Mouse (Mus musculus): ENCODE results near the gene Rep15. TPM values are rescaled to one million over a fixed set of nuclear protein-coding genes. Genes with fewer than 3 reads are reported as not detected.

Rep15 gene
- polyA plus RNA-seq, 1 experiment = not detected

- 68% methylated on average over 3 of the region's 3 CpGs for WGBS
- no peak overlapping the region for H3K4me3 ChIP-seq (replicated peaks; ENCODE audit: control insufficient read depth, low read depth, low read length)
- TF ChIP-seq POLR2A (IDR thresholded peaks at IDR 0.05; ENCODE audit: borderline replicate concordance, control insufficient read depth, low read depth, low read length) = no peak
- peak; percentile 80 for TF ChIP-seq CTCF (IDR thresholded peaks at IDR 0.05; ENCODE audit: control insufficient read depth, insufficient read depth, low read length)
- H3K27ac ChIP-seq (ENCODE audit: control insufficient read depth, insufficient read depth, low read depth, low read length, poor library complexity) = no peak overlapping the region
- H3K4me1 ChIP-seq (ENCODE audit: control insufficient read depth, insufficient read depth, low read length) = no peaks in the 10 kb centered on the region
Measured at GRCm38 (mm10) chr6:147008148-147008547, 24.2 kb upstream of the Rep15 start.

DNA sequence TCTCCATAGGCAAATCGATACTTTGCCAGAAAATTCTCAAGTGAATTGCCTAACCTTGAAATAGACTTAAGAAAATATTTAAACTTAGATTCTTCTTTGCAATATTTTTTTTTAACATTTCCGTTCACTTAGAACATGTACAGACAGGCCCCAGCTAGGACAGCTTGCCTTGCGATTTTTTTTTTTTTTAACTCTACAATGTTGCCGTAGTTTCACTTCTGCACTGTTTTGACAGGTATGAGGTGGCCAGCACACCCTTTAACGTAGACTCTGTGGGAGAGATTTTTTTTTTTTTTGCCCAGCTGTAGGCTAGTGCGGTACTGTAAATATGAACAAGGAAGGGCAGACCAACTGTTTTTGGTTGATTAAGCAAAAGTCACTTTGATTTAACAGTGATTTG is 22.0 kb upstream of the Rep15 start:
- no peak overlapping the region for H3K27ac ChIP-seq (ENCODE audit: control insufficient read depth, insufficient read depth, low read depth, low read length, poor library complexity)
- WGBS = 73% methylated on average over 6 of the region's 6 CpGs

GRCm38 (mm10) chr6:147010811-147011520 is 21.4 kb upstream of the Rep15 start:
- WGBS = 82% methylated on average over 15 of the region's 15 CpGs
- no peaks in the 10 kb centered on the region for H3K4me1 ChIP-seq (ENCODE audit: control insufficient read depth, insufficient read depth, low read length)
- TF ChIP-seq POLR2A (IDR thresholded peaks at IDR 0.05; ENCODE audit: borderline replicate concordance, control insufficient read depth, low read depth, low read length) (no peak), CTCF (IDR thresholded peaks at IDR 0.05; ENCODE audit: control insufficient read depth, insufficient read depth, low read length) (no peak)

More for the DNA sequence above, 22.0 kb upstream of the Rep15 start:
- H3K4me1 ChIP-seq (ENCODE audit: control insufficient read depth, insufficient read depth, low read length) = no peaks in the 10 kb centered on the region
- TF ChIP-seq CTCF (IDR thresholded peaks at IDR 0.05; ENCODE audit: control insufficient read depth, insufficient read depth, low read length) = no peak
- no peak for TF ChIP-seq POLR2A (IDR thresholded peaks at IDR 0.05; ENCODE audit: borderline replicate concordance, control insufficient read depth, low read depth, low read length)
- H3K4me3 ChIP-seq (replicated peaks; ENCODE audit: control insufficient read depth, low read depth, low read length) = no peak overlapping the region

GRCm38 (mm10) chr6:147011555-147011954 is 20.8 kb upstream of the Rep15 start:
- Histone ChIP-seq H3K4me3 (replicated peaks; ENCODE audit: control insufficient read depth, low read depth, low read length) (no peak overlapping the region), H3K4me1 (ENCODE audit: control insufficient read depth, insufficient read depth, low read length) (no peaks in the 10 kb centered on the region), H3K27ac (ENCODE audit: control insufficient read depth, insufficient read depth, low read depth, low read length, poor library complexity) (no peak overlapping the region)
- 52% methylated on average over 6 of the region's 6 CpGs for WGBS
- TF ChIP-seq CTCF (IDR thresholded peaks at IDR 0.05; ENCODE audit: control insufficient read depth, insufficient read depth, low read length) = no peak
- no peak for TF ChIP-seq POLR2A (IDR thresholded peaks at IDR 0.05; ENCODE audit: borderline replicate concordance, control insufficient read depth, low read depth, low read length)

More at GRCm38 (mm10) chr6:147010811-147011520, 21.4 kb upstream of the Rep15 start:
- Histone ChIP-seq H3K4me3 (replicated peaks; ENCODE audit: control insufficient read depth, low read depth, low read length) (no peak overlapping the region), H3K27ac (ENCODE audit: control insufficient read depth, insufficient read depth, low read depth, low read length, poor library complexity) (no peak overlapping the region)

DNA sequence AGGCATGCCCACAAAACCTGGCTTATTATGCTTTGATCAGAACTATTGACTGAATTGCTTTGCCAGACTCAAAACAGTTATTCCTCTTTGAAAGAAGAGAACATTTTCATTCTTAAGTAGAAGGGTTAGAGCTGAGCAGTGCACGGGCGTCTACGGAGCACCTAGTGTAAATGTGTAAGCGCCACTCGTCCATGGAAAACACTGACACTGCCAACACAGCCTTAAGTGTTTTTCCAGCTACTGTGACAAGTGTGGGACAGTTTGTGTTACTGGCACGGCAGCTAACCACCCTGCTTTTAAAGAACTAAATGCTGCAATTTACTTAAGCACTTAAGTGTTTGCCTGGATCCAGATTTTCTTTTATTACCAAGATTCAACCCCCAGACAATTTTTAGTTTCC is 20.4 kb upstream of the Rep15 start:
- no peak overlapping the region for H3K27ac ChIP-seq (ENCODE audit: control insufficient read depth, insufficient read depth, low read depth, low read length, poor library complexity)
- 86% methylated on average over 6 of the region's 6 CpGs for WGBS
- no peaks in the 10 kb centered on the region for H3K4me1 ChIP-seq (ENCODE audit: control insufficient read depth, insufficient read depth, low read length)
- no peak overlapping the region for H3K4me3 ChIP-seq (replicated peaks; ENCODE audit: control insufficient read depth, low read depth, low read length)
- TF ChIP-seq CTCF (IDR thresholded peaks at IDR 0.05; ENCODE audit: control insufficient read depth, insufficient read depth, low read length) = no peak
- TF ChIP-seq POLR2A (IDR thresholded peaks at IDR 0.05; ENCODE audit: borderline replicate concordance, control insufficient read depth, low read depth, low read length) = no peak

- no peak overlapping the region for H3K27ac ChIP-seq (ENCODE audit: control insufficient read depth, insufficient read depth, low read depth, low read length, poor library complexity)
- TF ChIP-seq POLR2A (IDR thresholded peaks at IDR 0.05; ENCODE audit: borderline replicate concordance, control insufficient read depth, low read depth, low read length) = no peak
- 63% methylated on average over 1 of the region's 1 CpGs for WGBS
Measured at GRCm38 (mm10) chr6:147013546-147013945, 18.8 kb upstream of the Rep15 start.

GRCm38 (mm10) chr6:147017906-147018305 is 14.5 kb upstream of the Rep15 start:
- no peak for TF ChIP-seq POLR2A (IDR thresholded peaks at IDR 0.05; ENCODE audit: borderline replicate concordance, control insufficient read depth, low read depth, low read length)
- H3K4me3 ChIP-seq (replicated peaks; ENCODE audit: control insufficient read depth, low read depth, low read length) = no peak overlapping the region
- WGBS = 77% methylated on average over 4 of the region's 4 CpGs
- H3K4me1 ChIP-seq (ENCODE audit: control insufficient read depth, insufficient read depth, low read length) = no peaks in the 10 kb centered on the region
- no peak overlapping the region for H3K27ac ChIP-seq (ENCODE audit: control insufficient read depth, insufficient read depth, low read depth, low read length, poor library complexity)

More at GRCm38 (mm10) chr6:147013546-147013945, 18.8 kb upstream of the Rep15 start:
- Histone ChIP-seq H3K4me1 (ENCODE audit: control insufficient read depth, insufficient read depth, low read length) (no peaks in the 10 kb centered on the region), H3K4me3 (replicated peaks; ENCODE audit: control insufficient read depth, low read depth, low read length) (no peak overlapping the region)

- H3K4me3 ChIP-seq (replicated peaks; ENCODE audit: control insufficient read depth, low read depth, low read length) = no peak overlapping the region
- TF ChIP-seq CTCF (IDR thresholded peaks at IDR 0.05; ENCODE audit: control insufficient read depth, insufficient read depth, low read length) (no peak), POLR2A (IDR thresholded peaks at IDR 0.05; ENCODE audit: borderline replicate concordance, control insufficient read depth, low read depth, low read length) (no peak)
- H3K27ac ChIP-seq (ENCODE audit: control insufficient read depth, insufficient read depth, low read depth, low read length, poor library complexity) = no peak overlapping the region
- no peaks in the 10 kb centered on the region for H3K4me1 ChIP-seq (ENCODE audit: control insufficient read depth, insufficient read depth, low read length)
- WGBS = 85% methylated on average over 5 of the region's 5 CpGs
Measured at GRCm38 (mm10) chr6:147018364-147018763, 14.0 kb upstream of the Rep15 start.

DNA sequence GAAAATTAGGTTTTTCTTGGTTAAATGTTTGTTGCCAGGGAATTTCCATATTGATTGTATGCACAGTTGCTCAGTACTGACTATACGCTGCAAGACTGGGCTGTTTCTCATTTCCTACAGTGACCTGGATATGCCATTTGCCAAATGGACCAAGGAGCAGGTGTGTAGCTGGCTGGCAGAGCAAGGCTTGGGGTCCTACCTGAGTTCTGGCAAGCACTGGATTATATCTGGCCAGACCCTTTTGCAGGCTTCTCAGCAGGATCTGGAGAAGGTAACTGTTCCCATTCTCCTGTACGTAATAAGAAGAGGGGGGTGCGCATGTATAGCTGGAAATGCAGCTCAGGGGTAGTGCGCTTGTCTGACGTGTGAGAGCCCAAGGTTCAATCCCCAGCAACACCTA is 11.2 kb upstream of the Rep15 start:
- 87% methylated on average over 5 of the region's 5 CpGs for WGBS
- no peak for TF ChIP-seq CTCF (IDR thresholded peaks at IDR 0.05; ENCODE audit: control insufficient read depth, insufficient read depth, low read length)
- no peak overlapping the region for H3K4me3 ChIP-seq (replicated peaks; ENCODE audit: control insufficient read depth, low read depth, low read length)
- no peaks in the 10 kb centered on the region for H3K4me1 ChIP-seq (ENCODE audit: control insufficient read depth, insufficient read depth, low read length)
- no peak overlapping the region for H3K27ac ChIP-seq (ENCODE audit: control insufficient read depth, insufficient read depth, low read depth, low read length, poor library complexity)

Measured in bone marrow, adult 2 months (tissue).